Mouse (Mus musculus) myocyte (in vitro differentiated cells): ENCODE results near the gene Creb5. TPM values are rescaled to one million over a fixed set of nuclear protein-coding genes. Genes with fewer than 3 reads are reported as not detected.

Source experiments
- H3K27me3 ChIP-seq: one replicate; pipeline ENCODE4 v1.6.1; 2011; ENCODE audit not compliant: control insufficient read depth, insufficient read depth, insufficient read length
- H3K36me3 ChIP-seq: one replicate; pipeline ENCODE4 v1.6.1; 2011; ENCODE audit not compliant: control insufficient read depth, insufficient read depth
- H3K4me2 ChIP-seq: one replicate; pipeline ENCODE4 v1.6.1; 2011; ENCODE audit warnings: low read depth, control low read depth
- H3K4me3 ChIP-seq: one replicate; pipeline ENCODE4 v1.5.1; 2011; ENCODE audit warnings: mild to moderate bottlenecking, control low read depth, moderate library complexity
- H3K79me2 ChIP-seq: one replicate; pipeline ENCODE4 v1.6.1; 2011; ENCODE audit not compliant: control insufficient read depth, insufficient read depth
- H3ac ChIP-seq: one replicate; pipeline ENCODE4 v1.6.1; 2011; ENCODE audit not compliant: control insufficient read depth, insufficient read length
- CEBPB ChIP-seq: IDR thresholded peaks from 2 replicates; pipeline ENCODE4 v1.6.1; 2011; ENCODE audit warnings: mild to moderate bottlenecking, moderate library complexity; ENCODE audit not compliant: poor library complexity, insufficient read depth, severe bottlenecking
- E2F4 ChIP-seq: IDR thresholded peaks from one replicate; pipeline ENCODE4 v1.6.1; 2011; ENCODE audit warnings: mild to moderate bottlenecking, control low read depth, moderate library complexity; ENCODE audit not compliant: insufficient read depth
- MAX ChIP-seq: IDR thresholded peaks from one replicate; pipeline ENCODE4 v1.6.1; 2011; ENCODE audit warnings: low read depth, mild to moderate bottlenecking, control low read depth
- MYOD1 ChIP-seq, 3 experiments: IDR thresholded peaks; one replicate each; pipeline ENCODE4 v1.6.1; 2011; ENCODE audit warnings: control low read depth in 2 of 3, low read depth in 2 of 3, mild to moderate bottlenecking in 2 of 3, moderate library complexity in 1 of 3; ENCODE audit not compliant: insufficient read length in 2 of 3, control insufficient read depth in 1 of 3
- MYOG ChIP-seq, 3 experiments: IDR thresholded peaks; one replicate each; pipeline ENCODE4 v1.6.1; 2011; ENCODE audit warnings: control low read depth in 2 of 3, low read depth in 2 of 3, mild to moderate bottlenecking in 2 of 3; ENCODE audit not compliant: insufficient read length in 2 of 3, control insufficient read depth in 1 of 3, insufficient read depth in 1 of 3
- POLR2A ChIP-seq: IDR thresholded peaks from one replicate; pipeline ENCODE4 v1.6.1; 2011; ENCODE audit warnings: low read depth, mild to moderate bottlenecking, control low read depth, moderate library complexity; ENCODE audit not compliant: insufficient read length
- POLR2AphosphoS2 ChIP-seq: IDR thresholded peaks from one replicate; pipeline ENCODE4 v1.6.1; 2011; ENCODE audit warnings: low read depth, control low read depth; ENCODE audit not compliant: insufficient read length
- REST ChIP-seq: IDR thresholded peaks from one replicate; pipeline ENCODE4 v1.6.1; 2011; ENCODE audit warnings: mild to moderate bottlenecking, control low read depth, moderate library complexity; ENCODE audit not compliant: insufficient read depth, insufficient read length
- SRF ChIP-seq: IDR thresholded peaks from one replicate; pipeline ENCODE4 v1.6.1; 2011; ENCODE audit warnings: low read depth; ENCODE audit not compliant: control insufficient read depth, insufficient read length
- TCF12 ChIP-seq: IDR thresholded peaks from one replicate; pipeline ENCODE4 v1.6.1; 2011; ENCODE audit warnings: mild to moderate bottlenecking, control low read depth; ENCODE audit not compliant: poor library complexity, insufficient read depth, severe bottlenecking
- TCF3 ChIP-seq: IDR thresholded peaks from one replicate; pipeline ENCODE4 v1.6.1; 2011; ENCODE audit warnings: low read depth, control low read depth; ENCODE audit not compliant: insufficient read length
- USF1 ChIP-seq: IDR thresholded peaks from one replicate; pipeline ENCODE4 v1.6.1; 2011; ENCODE audit warnings: low read depth, mild to moderate bottlenecking, control low read depth, moderate library complexity
- polyA plus RNA-seq: library from polyadenylated mRNA; unstranded; fragments of >200 nt; fragmentation: generic; extraction: Trizol; gene quantifications from one replicate; pipeline ENCODE4 v1.2.1, GENCODE M21; 2012; ENCODE audit warnings: missing spikeins

Creb5 gene
- polyA plus RNA-seq, 1 experiment = 1.4 TPM

DNA sequence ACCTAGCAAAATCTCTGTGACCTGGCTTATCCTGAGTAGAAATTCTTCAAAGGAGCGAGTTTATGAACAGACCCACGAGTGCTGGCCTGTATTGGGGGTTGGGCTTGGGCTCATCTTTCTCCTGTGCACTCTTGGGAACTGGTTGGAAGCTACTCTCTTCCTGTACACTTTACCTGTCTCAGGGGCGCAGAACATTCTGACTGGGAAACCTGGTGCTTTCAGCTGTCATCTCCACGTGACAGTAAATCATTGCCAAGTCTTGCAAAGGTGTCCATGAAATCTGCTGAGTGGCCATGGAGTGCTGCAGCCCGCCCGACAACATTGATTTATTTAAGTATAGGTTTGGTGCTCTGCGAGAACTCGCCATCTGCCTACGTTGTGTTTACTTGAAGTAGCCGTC lies 27.1 kb downstream of the Creb5 start:
- Histone ChIP-seq H3K4me3 (no peak overlapping the region), H3K79me2 (no peaks in the 10 kb centered on the region), H3K36me3 (no peaks in the 10 kb centered on the region), H3K27me3 (no peaks in the 10 kb centered on the region), H3K4me2 (no peak overlapping the region), H3ac (no peak overlapping the region)
- no peak for TF ChIP-seq CEBPB

DNA sequence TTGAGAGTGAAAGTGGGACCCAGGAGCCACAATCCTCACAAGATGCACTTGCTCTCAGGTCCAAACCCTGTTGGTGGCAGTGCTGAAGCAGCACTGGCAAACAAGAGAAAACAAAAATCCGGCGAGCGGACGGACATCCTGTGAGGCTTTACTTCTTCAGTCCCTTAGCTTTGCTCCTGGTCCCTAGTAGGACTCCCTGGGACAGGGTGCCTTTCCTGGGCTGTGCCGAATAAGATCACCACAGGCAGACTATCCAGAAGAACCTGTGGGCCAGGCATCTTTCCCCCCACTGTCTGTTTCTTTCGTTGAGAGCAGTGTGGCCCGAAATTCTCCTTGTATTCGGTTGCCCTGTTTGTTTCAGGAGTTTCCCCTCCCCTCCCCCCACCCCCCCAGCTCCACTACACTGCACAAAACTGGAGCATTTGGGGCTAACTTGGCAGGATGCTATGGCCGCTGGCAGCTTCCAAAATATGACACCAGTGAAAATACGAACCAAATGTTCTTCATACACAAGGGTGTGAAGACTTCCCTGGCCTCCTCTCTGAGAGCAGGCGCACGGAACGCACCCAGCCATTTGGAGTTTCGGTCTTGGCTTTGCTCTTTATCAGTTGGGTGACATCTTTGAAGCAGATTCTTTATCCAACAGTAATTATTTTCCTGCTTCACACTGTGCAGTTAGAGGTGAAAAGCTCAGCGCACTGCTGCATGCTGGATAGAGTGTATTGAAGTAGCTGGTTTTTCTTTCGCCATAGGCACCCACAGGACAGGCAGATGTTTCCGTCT lies 32.7 kb downstream of the Creb5 start:
- no peak for TF ChIP-seq TCF3
- no peak for TF ChIP-seq MAX
- no peak for TF ChIP-seq POLR2A
- no peak for TF ChIP-seq E2F4
- no peak for TF ChIP-seq MYOD1 (IDR thresholded peaks at IDR 0.05; ENCODE audit: control insufficient read depth in 1 of 3, insufficient read length in 2 of 3, low read depth in 2 of 3)
- TF ChIP-seq TCF12 = no peak
- no peak for TF ChIP-seq CEBPB
- TF ChIP-seq SRF = no peak
- no peak for TF ChIP-seq POLR2AphosphoS2
- no peak for TF ChIP-seq REST
- Histone ChIP-seq H3ac (no peak overlapping the region), H3K4me2 (no peak overlapping the region), H3K27me3 (no peaks in the 10 kb centered on the region), H3K79me2 (no peaks in the 10 kb centered on the region), H3K4me3 (no peak overlapping the region), H3K36me3 (no peaks in the 10 kb centered on the region)

DNA sequence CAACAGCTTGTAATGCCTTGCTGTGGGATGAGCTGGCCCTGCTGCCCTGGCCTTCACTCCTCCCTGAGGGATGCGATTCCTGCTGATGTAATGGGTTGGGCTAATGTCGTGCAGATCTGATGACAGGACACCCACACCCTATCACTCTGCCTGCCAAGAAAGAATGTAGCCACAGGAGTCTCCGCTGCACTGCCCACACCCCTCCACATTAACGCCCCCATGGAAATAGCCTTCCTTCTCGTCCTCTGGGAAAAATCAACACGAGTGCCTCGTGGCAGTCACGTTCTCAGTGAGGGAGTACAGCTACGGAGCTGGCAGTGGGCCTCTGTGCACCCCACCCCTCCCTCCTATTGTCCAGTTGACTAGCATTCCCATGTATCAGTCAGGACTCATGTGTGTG lies 50.3 kb downstream of the Creb5 start:
- no peaks in the 10 kb centered on the region for H3K27me3 ChIP-seq
- peak overlapping the region; percentile 69 for H3K4me2 ChIP-seq
- H3K4me3 ChIP-seq = no peak overlapping the region
- no peaks in the 10 kb centered on the region for H3K79me2 ChIP-seq
- H3ac ChIP-seq = no peak overlapping the region
- TF ChIP-seq MAX (peak; percentile 65), MYOD1 (IDR thresholded peaks at IDR 0.05; ENCODE audit: control insufficient read depth in 1 of 3, insufficient read length in 2 of 3, low read depth in 2 of 3) (no peak), REST (no peak), POLR2AphosphoS2 (peak; percentile 41), TCF3 (no peak), POLR2A (peak; percentile 67), TCF12 (no peak), USF1 (no peak), SRF (no peak), CEBPB (peak; percentile 52; the same call in 1 of the 2 replicates), E2F4 (no peak), MYOG (IDR thresholded peaks at IDR 0.05; ENCODE audit: control insufficient read depth in 1 of 3, insufficient read depth in 1 of 3, insufficient read length in 2 of 3, low read depth in 2 of 3) (no peak)
- no peaks in the 10 kb centered on the region for H3K36me3 ChIP-seq

DNA sequence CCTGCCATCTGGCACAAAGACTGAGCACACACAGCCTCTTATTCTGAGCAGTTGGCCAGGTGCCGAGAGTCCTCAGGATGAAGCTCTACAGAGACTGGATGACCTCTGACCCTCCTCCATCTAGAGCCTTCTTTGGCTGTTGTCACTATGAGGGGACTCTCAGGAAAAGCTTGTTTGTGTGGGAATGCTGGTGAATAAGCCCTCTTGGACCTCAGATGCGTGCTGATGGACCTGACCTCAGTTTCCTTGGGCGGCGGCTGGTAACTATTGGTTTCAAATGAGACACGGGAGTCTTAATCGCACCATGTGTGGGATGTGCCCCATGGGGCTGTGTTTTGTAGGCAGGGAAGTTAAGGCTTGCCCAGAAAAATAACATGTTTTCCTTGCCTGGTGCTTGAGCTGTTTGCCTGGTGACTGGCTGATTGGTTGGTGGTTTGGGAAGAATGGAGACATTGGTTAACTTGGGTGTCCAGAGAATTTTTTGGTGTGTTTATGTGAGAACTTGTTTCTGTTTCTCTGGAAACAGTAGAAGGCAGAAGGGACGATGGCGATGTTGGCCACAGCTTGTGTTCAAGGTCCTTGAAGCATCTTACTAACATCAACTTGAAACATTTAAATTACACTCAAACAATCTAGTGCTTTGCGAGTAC lies 65.4 kb downstream of the Creb5 start:
- TF ChIP-seq MYOG (IDR thresholded peaks at IDR 0.05; ENCODE audit: control insufficient read depth in 1 of 3, insufficient read depth in 1 of 3, insufficient read length in 2 of 3, low read depth in 2 of 3) (no peak), MAX (no peak), CEBPB (no peak), SRF (no peak), E2F4 (no peak)

DNA sequence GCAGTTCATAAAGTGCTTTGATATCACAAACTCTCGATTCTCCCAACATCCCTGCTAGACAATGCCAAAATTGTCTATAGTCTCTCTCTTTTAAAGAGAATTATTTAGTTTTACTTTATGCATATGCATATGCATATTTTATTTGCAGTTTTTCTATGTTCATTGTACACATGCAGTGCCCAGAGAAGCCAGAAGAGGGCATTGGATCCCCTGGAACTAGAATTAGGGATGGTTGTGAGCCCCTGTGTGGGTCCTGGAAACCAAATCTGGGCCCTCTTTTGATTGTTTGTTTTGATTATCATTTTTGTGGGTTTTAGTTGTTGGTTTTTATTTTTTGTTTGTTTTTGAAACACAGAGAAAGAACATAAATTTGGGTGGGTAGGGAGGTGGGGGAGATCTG lies 69.3 kb downstream of the Creb5 start:
- Histone ChIP-seq H3K4me2 (no peak overlapping the region), H3K27me3 (no peaks in the 10 kb centered on the region), H3K79me2 (no peaks in the 10 kb centered on the region), H3ac (no peak overlapping the region), H3K36me3 (no peaks in the 10 kb centered on the region), H3K4me3 (no peak overlapping the region)
- TF ChIP-seq TCF12 (no peak), SRF (no peak), MYOG (IDR thresholded peaks at IDR 0.05; ENCODE audit: control insufficient read depth in 1 of 3, insufficient read depth in 1 of 3, insufficient read length in 2 of 3, low read depth in 2 of 3) (no peak)

More for the DNA sequence above, 65.4 kb downstream of the Creb5 start:
- Histone ChIP-seq H3K4me3 (no peak overlapping the region), H3K79me2 (no peaks in the 10 kb centered on the region), H3K27me3 (no peaks in the 10 kb centered on the region), H3K36me3 (no peaks in the 10 kb centered on the region), H3K4me2 (no peak overlapping the region), H3ac (no peak overlapping the region)
